11 mouse cellular contexts compared by ENCODE assay signal in the genomic region with DNA sequence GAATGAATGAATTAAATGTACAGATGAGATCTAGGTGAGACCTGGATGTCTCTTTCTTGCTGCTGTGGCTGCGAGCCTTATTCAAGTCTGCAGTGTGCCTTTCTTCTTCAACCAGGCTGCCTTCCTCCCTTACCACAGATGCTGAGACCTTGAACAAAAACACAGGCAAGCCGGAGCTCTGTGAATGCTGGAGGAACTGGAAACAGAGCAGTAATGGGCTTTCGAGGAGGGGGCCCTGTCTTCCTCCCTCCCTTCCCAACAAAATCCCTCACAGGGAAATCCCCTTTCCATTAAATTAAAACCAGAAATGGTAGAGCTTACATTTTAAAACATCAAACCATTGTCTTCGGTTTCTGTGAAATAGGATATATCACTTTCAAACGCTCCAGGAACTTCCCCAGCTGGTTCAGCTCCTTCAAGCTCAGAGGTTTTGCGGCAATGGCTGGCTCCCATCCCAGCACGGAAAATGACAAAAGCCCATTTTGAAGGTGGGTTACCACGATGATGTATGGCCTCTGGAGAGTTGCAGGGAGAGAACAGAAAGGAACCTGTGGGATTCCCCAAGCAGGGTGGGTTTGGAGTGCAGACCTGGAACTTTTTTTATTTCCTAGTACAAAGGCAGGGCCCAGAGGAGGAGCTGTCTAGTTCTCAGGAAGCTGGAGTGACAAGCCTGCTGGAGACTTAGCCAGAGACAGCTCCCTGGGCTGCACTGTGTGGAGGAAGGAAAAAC. TPM values are rescaled to one million over a fixed set of nuclear protein-coding genes. Genes with fewer than 3 reads are reported as not detected.
DNase-seq lines count a peak whose midpoint lies in the region; ATAC-seq and TF ChIP-seq lines count a peak whose summit lies in the region.
"Had no signal": no experiment of that assay in that cellular context is flagged by ENCODE, and none has a peak within 500 bp of the region (broad histone marks: within the 10 kb centered on the region; RNA-seq: fewer than 3 reads in every experiment).

No protein-coding gene starts in this region.

- no peak for ATAC-seq in forebrain, embryonic 12.5 days (ENCODE audit: low FRiP score)
- no peak for ATAC-seq in forebrain, embryonic 14.5 days
- peak; percentile 72 for ATAC-seq in common myeloid progenitor, adult 5-6 weeks (replicated peaks; ENCODE audit: low read depth, poor library complexity, severe bottlenecking)
- peak; percentile 34; the same call in 1 of the 2 replicates for ATAC-seq in intestine, embryonic 15.5 days
- ATAC-seq in lung, embryonic 14.5 days (ENCODE audit: insufficient read depth): peak; percentile 76
- ATAC-seq in megakaryocyte progenitor cell, adult 5-6 weeks (replicated peaks; ENCODE audit: poor library complexity): no peak

- WGBS in forebrain, embryonic 12.5 days: 69% methylated on average over 8 of the region's 8 CpGs
- WGBS in forebrain, embryonic 14.5 days: 66% methylated on average over 8 of the region's 8 CpGs
- WGBS in intestine, embryonic 15.5 days: 40% methylated on average over 8 of the region's 8 CpGs
- 35% methylated on average over 8 of the region's 8 CpGs for WGBS in lung, embryonic 14.5 days

- no peaks in the 10 kb centered on the region for H3K36me3 ChIP-seq in forebrain, embryonic 12.5 days (replicated peaks)
- no peaks in the 10 kb centered on the region for H3K36me3 ChIP-seq in forebrain, embryonic 14.5 days (ENCODE audit: control insufficient read depth, insufficient read depth, low read length)
- H3K36me3 ChIP-seq in intestine, embryonic 15.5 days: no peaks in the 10 kb centered on the region
- H3K36me3 ChIP-seq in lung, embryonic 14.5 days (ENCODE audit: insufficient read depth): no peaks in the 10 kb centered on the region

- DNase-seq in forebrain, embryonic 14.5 days (ENCODE audit: low spot score): no peak
- peak; percentile 78 for DNase-seq in lung, embryonic 14.5 days
- DNase-seq in cerebellum, postnatal 14 days: no peak
- no peak for DNase-seq in adipocyte (ENCODE audit: low spot score)

- H3K9ac ChIP-seq in forebrain, embryonic 12.5 days: no peak overlapping the region
- no peak overlapping the region for H3K9ac ChIP-seq in forebrain, embryonic 14.5 days (ENCODE audit: low read length)
- no peak overlapping the region for H3K9ac ChIP-seq in intestine, embryonic 15.5 days
- H3K9ac ChIP-seq in lung, embryonic 14.5 days: no peak overlapping the region

- H3K9me3 ChIP-seq in forebrain, embryonic 12.5 days: no peaks in the 10 kb centered on the region
- H3K9me3 ChIP-seq in forebrain, embryonic 14.5 days (replicated peaks; ENCODE audit: control insufficient read depth, low read length): no peaks in the 10 kb centered on the region
- no peaks in the 10 kb centered on the region for H3K9me3 ChIP-seq in intestine, embryonic 15.5 days
- H3K9me3 ChIP-seq in lung, embryonic 14.5 days (ENCODE audit: low read depth, low read length): no peaks in the 10 kb centered on the region

- H3K27ac ChIP-seq in forebrain, embryonic 12.5 days: 0 out of 2 replicates have a peak overlapping the region, but pooled peaks have one; percentile 9
- no peak overlapping the region for H3K27ac ChIP-seq in forebrain, embryonic 14.5 days (ENCODE audit: low read depth, low read length)
- H3K27ac ChIP-seq in intestine, embryonic 15.5 days: no peak overlapping the region
- peak overlapping the region; percentile 44 for H3K27ac ChIP-seq in lung, embryonic 14.5 days (ENCODE audit: low read depth)

- no peak overlapping the region for H3K4me3 ChIP-seq in forebrain, embryonic 12.5 days (replicated peaks)
- no peak overlapping the region for H3K4me3 ChIP-seq in forebrain, embryonic 14.5 days (ENCODE audit: low read depth, low read length)
- no peak overlapping the region for H3K4me3 ChIP-seq in intestine, embryonic 15.5 days (replicated peaks)
- H3K4me3 ChIP-seq in lung, embryonic 14.5 days (ENCODE audit: low read depth, low read length): no peak overlapping the region

- no peaks in the 10 kb centered on the region for H3K4me1 ChIP-seq in forebrain, embryonic 12.5 days
- no peaks in the 10 kb centered on the region for H3K4me1 ChIP-seq in forebrain, embryonic 14.5 days (ENCODE audit: control insufficient read depth, insufficient read depth, low read length)
- no peaks in the 10 kb centered on the region for H3K4me1 ChIP-seq in intestine, embryonic 15.5 days (replicated peaks)
- H3K4me1 ChIP-seq in lung, embryonic 14.5 days (ENCODE audit: insufficient read depth): peaks cover 9% of the 10 kb centered on the region; the same call in 1 of the 2 replicates

- TF ChIP-seq CTCF in lung, embryonic 14.5 days (IDR thresholded peaks at IDR 0.05; ENCODE audit: low read depth): no peak

- H3K4me2 ChIP-seq in forebrain, embryonic 12.5 days: no peak overlapping the region
- no peak overlapping the region for H3K4me2 ChIP-seq in forebrain, embryonic 14.5 days (ENCODE audit: low read length)
- H3K4me2 ChIP-seq in intestine, embryonic 15.5 days (replicated peaks): peak overlapping the region; percentile 14; the same call in 1 of the 2 replicates
- H3K4me2 ChIP-seq in lung, embryonic 14.5 days: peak overlapping the region; percentile 5; the same call in 1 of the 2 replicates

- H3K27me3 ChIP-seq in forebrain, embryonic 12.5 days: no peaks in the 10 kb centered on the region
- H3K27me3 ChIP-seq in forebrain, embryonic 14.5 days (replicated peaks; ENCODE audit: control insufficient read depth, insufficient read depth, low read length): no peaks in the 10 kb centered on the region
- H3K27me3 ChIP-seq in intestine, embryonic 15.5 days (replicated peaks): no peaks in the 10 kb centered on the region
- H3K27me3 ChIP-seq in lung, embryonic 14.5 days (ENCODE audit: insufficient read depth, low read length): no peaks in the 10 kb centered on the region
- H3K27me3 ChIP-seq: CH12.LX had no signal

RNA-seq across cellular contexts. Expression of gene Actbl2, which starts 44.0 kb away (rescaled TPM):
- polyA plus RNA-seq in forebrain, embryonic 12.5 days (2016; fragmentation: Nextera tagmentation; extraction: Ambion mirVana): not detected in 2 replicates
- polyA plus RNA-seq in forebrain, embryonic 14.5 days (2014; fragmentation: Nextera tagmentation; extraction: Ambion mirVana): not detected in 2 replicates
- not detected in 2 replicates for total RNA-seq in common myeloid progenitor, adult 5-6 weeks (2017)
- not detected in 2 replicates for polyA plus RNA-seq in intestine, embryonic 15.5 days (2015; fragmentation: Nextera tagmentation; extraction: Ambion mirVana)
- not detected in 2 replicates for polyA plus RNA-seq in lung, embryonic 14.5 days (2014; fragmentation: Nextera tagmentation; extraction: Ambion mirVana)
- not detected in 2 replicates for total RNA-seq in megakaryocyte progenitor cell, adult 5-6 weeks (2015)
- not detected in 2 replicates for total RNA-seq in megakaryocyte progenitor cell, adult 5-6 weeks (2017)
- total RNA-seq: CH12.LX had no signal
- polyA plus RNA-seq: heart, embryonic 14.5 days; spleen, adult 2 months had no signal

Comparison
In these comparisons a context has a peak if more than half of its experiments do, and no peak if none do; other contexts are left out.
1. H3K27ac ChIP-seq: peak in forebrain, embryonic 12.5 days (single experiment) and lung, embryonic 14.5 days (single experiment); none in forebrain, embryonic 14.5 days (single experiment) and intestine, embryonic 15.5 days (single experiment).
2. ATAC-seq: peak in common myeloid progenitor, adult 5-6 weeks (single experiment), intestine, embryonic 15.5 days (single experiment) and lung, embryonic 14.5 days (single experiment); none in forebrain, embryonic 12.5 days (single experiment), forebrain, embryonic 14.5 days (single experiment) and megakaryocyte progenitor cell, adult 5-6 weeks (single experiment).
3. H3K4me2 ChIP-seq: peak in intestine, embryonic 15.5 days (single experiment) and lung, embryonic 14.5 days (single experiment); none in forebrain, embryonic 12.5 days (single experiment) and forebrain, embryonic 14.5 days (single experiment).